In the genomic region with DNA sequence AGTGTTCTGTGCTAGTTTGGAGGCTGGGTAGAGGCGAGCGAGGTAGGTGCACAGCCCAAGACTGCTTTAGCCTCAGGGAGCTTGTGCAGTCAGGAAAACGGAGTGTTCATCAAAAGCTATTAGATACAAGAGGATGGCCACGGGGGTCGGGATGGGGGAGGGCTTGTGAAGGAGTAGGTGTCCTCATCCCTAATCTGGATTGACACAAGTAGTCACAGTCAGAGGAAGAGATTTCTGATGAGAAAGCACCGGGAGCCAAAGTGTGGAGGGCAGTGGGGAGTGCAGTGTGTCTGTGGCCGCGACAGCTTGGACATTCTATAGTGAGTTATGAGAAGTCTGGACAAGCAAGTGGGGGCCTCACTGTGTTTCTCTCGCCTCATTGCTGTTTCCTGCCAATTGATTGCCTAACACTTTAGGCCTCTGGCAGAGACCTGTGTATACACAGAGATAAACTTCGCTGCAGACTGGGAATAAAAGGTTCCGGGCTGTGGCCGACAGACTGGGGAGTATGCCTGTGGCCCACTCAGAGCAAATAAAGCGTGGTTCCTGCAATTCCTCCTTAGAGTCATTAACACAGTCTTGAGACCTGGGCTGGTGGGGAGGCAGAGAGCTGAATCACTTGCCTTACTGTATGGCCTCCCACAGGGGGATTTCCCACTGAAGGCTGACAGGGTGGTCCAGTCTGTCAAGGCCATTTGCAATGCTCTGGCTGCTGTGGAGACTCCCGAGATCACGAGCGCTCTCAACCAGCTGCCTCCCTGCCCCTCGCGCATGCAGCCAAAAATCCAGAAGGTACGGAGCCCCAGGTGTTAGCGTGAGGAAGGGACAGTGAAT, we compare ENCODE assay signal across 9 mouse cellular contexts. TPM values are rescaled to one million over a fixed set of nuclear protein-coding genes. Genes with fewer than 3 reads are reported as not detected.
DNase-seq lines count a peak whose midpoint lies in the region; ATAC-seq lines count a peak whose summit lies in the region.
"Had no signal": no experiment of that assay in that cellular context is flagged by ENCODE, and none has a peak within 500 bp of the region (broad histone marks: within the 10 kb centered on the region; RNA-seq: fewer than 3 reads in every experiment).

No protein-coding gene starts in this region.

- no peak overlapping the region for H3K4me3 ChIP-seq in forebrain, embryonic 12.5 days (replicated peaks)
- H3K4me3 ChIP-seq in hindbrain, embryonic 14.5 days (replicated peaks; ENCODE audit: low read length), result no peak overlapping the region
- H3K4me3 ChIP-seq in midbrain, embryonic 14.5 days (replicated peaks; ENCODE audit: low read depth, low read length), result no peak overlapping the region

- H3K27ac ChIP-seq in forebrain, embryonic 12.5 days, result peak overlapping the region; percentile 98
- 0 out of 2 replicates have a peak overlapping the region, but pooled peaks have one; percentile 14 for H3K27ac ChIP-seq in hindbrain, embryonic 14.5 days
- peak overlapping the region; percentile 55 for H3K27ac ChIP-seq in midbrain, embryonic 14.5 days (replicated peaks; ENCODE audit: low read depth, low read length)

- no peak overlapping the region; the same call in 1 of the 2 replicates for H3K9ac ChIP-seq in forebrain, embryonic 12.5 days
- no peak overlapping the region for H3K9ac ChIP-seq in hindbrain, embryonic 14.5 days
- H3K9ac ChIP-seq in midbrain, embryonic 14.5 days (replicated peaks; ENCODE audit: low read length), result no peak overlapping the region

- DNase-seq in kidney, postnatal 4 days, result peak; percentile 32 to 56
- no peak for DNase-seq in kidney, postnatal 25 days
- no peak for DNase-seq in hindbrain, embryonic 14.5 days (ENCODE audit: low spot score)
- DNase-seq in midbrain, embryonic 14.5 days, result peak; percentile 49
- no peak for DNase-seq in frontal cortex, adult 2 months (ENCODE audit: extremely low spot score in 1 of 2, low spot score in 1 of 2)
- no peak for DNase-seq in cerebellum, adult 11 months
- DNase-seq in cerebellum, postnatal 4 days (ENCODE audit: low spot score in 2 of 2), result no peak

- no peak overlapping the region for H3K4me2 ChIP-seq in forebrain, embryonic 12.5 days
- H3K4me2 ChIP-seq in hindbrain, embryonic 14.5 days (replicated peaks), result no peak overlapping the region
- no peak overlapping the region for H3K4me2 ChIP-seq in midbrain, embryonic 14.5 days (ENCODE audit: low read length)

- no peaks in the 10 kb centered on the region for H3K27me3 ChIP-seq in forebrain, embryonic 12.5 days
- H3K27me3 ChIP-seq in hindbrain, embryonic 14.5 days (ENCODE audit: control insufficient read depth, insufficient read depth, low read length), result no peaks in the 10 kb centered on the region
- H3K27me3 ChIP-seq in midbrain, embryonic 14.5 days (ENCODE audit: control insufficient read depth, insufficient read depth, low read length), result no peaks in the 10 kb centered on the region

- whole genome bisulfite sequencing in forebrain, embryonic 12.5 days, result 60% methylated on average over 20 of the region's 20 CpGs
- 47% methylated on average over 20 of the region's 20 CpGs for WGBS in hindbrain, embryonic 14.5 days
- WGBS in midbrain, embryonic 14.5 days, result 27% methylated on average over 20 of the region's 20 CpGs

- peaks cover 56% of the 10 kb centered on the region for H3K4me1 ChIP-seq in forebrain, embryonic 12.5 days
- H3K4me1 ChIP-seq in hindbrain, embryonic 14.5 days (replicated peaks; ENCODE audit: control insufficient read depth, insufficient read depth, low read length), result peaks cover 7% of the 10 kb centered on the region
- H3K4me1 ChIP-seq in midbrain, embryonic 14.5 days (ENCODE audit: control insufficient read depth, insufficient read depth, low read length), result peaks cover 16% of the 10 kb centered on the region

- H3K36me3 ChIP-seq in forebrain, embryonic 12.5 days (replicated peaks), result peaks cover 68% of the 10 kb centered on the region
- H3K36me3 ChIP-seq in hindbrain, embryonic 14.5 days (replicated peaks; ENCODE audit: control insufficient read depth, insufficient read depth), result peaks cover 32% of the 10 kb centered on the region
- H3K36me3 ChIP-seq in midbrain, embryonic 14.5 days (ENCODE audit: control insufficient read depth, insufficient read depth, low read length), result peaks cover 57% of the 10 kb centered on the region
- H3K36me3 ChIP-seq: G1E had no signal

- no peaks in the 10 kb centered on the region for H3K9me3 ChIP-seq in forebrain, embryonic 12.5 days
- H3K9me3 ChIP-seq in hindbrain, embryonic 14.5 days (ENCODE audit: control insufficient read depth, low read length), result no peaks in the 10 kb centered on the region
- no peaks in the 10 kb centered on the region for H3K9me3 ChIP-seq in midbrain, embryonic 14.5 days (ENCODE audit: control insufficient read depth, low read length)
- H3K9me3 ChIP-seq: G1E had no signal

- ATAC-seq in forebrain, embryonic 12.5 days (ENCODE audit: low FRiP score), result no peak
- no peak for ATAC-seq in hindbrain, embryonic 14.5 days (ENCODE audit: low FRiP score)
- ATAC-seq in midbrain, embryonic 14.5 days (ENCODE audit: low FRiP score, low TSS enrichment), result peak; percentile 18; the same call in 1 of the 2 replicates

RNA-seq across cellular contexts. Expression of a gene that starts 31.4 kb away (rescaled TPM):
- 21.3 and 22.0 TPM in 2 replicates for polyA plus RNA-seq in forebrain, embryonic 12.5 days (2016; fragmentation: Nextera tagmentation; extraction: Ambion mirVana)
- 13.7 and 14.8 TPM in 2 replicates for polyA plus RNA-seq in hindbrain, embryonic 14.5 days (2014; fragmentation: Nextera tagmentation; extraction: Ambion mirVana)
- polyA plus RNA-seq in midbrain, embryonic 14.5 days (2014; fragmentation: Nextera tagmentation; extraction: Ambion mirVana), result 14.3 and 17.0 TPM in 2 replicates
- 14.9 and 16.2 TPM in 2 replicates for polyA plus RNA-seq in frontal cortex, adult 2 months (2012; rRNA removed)
- polyA plus RNA-seq: G1E had no signal

RNA-seq across cellular contexts. Expression of a gene that starts 46.5 kb away (rescaled TPM):
- 52.8 and 53.1 TPM in 2 replicates for polyA plus RNA-seq in forebrain, embryonic 12.5 days (2016; fragmentation: Nextera tagmentation; extraction: Ambion mirVana)
- polyA plus RNA-seq in hindbrain, embryonic 14.5 days (2014; fragmentation: Nextera tagmentation; extraction: Ambion mirVana), result 42.4 and 51.8 TPM in 2 replicates
- polyA plus RNA-seq in midbrain, embryonic 14.5 days (2014; fragmentation: Nextera tagmentation; extraction: Ambion mirVana), result 52.5 and 53.5 TPM in 2 replicates
- polyA plus RNA-seq in frontal cortex, adult 2 months (2012; rRNA removed), result 67.2 TPM in 2 replicates

RNA-seq across cellular contexts. Expression of a gene that starts 54.0 kb away (rescaled TPM):
- polyA plus RNA-seq in forebrain, embryonic 12.5 days (2016; fragmentation: Nextera tagmentation; extraction: Ambion mirVana), result 58.3 and 63.5 TPM in 2 replicates
- 29.6 and 36.0 TPM in 2 replicates for polyA plus RNA-seq in hindbrain, embryonic 14.5 days (2014; fragmentation: Nextera tagmentation; extraction: Ambion mirVana)
- polyA plus RNA-seq in midbrain, embryonic 14.5 days (2014; fragmentation: Nextera tagmentation; extraction: Ambion mirVana), result 18.1 and 36.2 TPM in 2 replicates
- 26.3 and 27.2 TPM in 2 replicates for polyA plus RNA-seq in frontal cortex, adult 2 months (2012; rRNA removed)

Comparison
In these comparisons a context has a peak if more than half of its experiments do, and no peak if none do; other contexts are left out.
1. DNase-seq: peak in kidney, postnatal 4 days (2 of 2) and midbrain, embryonic 14.5 days (single experiment); none in kidney, postnatal 25 days (0 of 2), hindbrain, embryonic 14.5 days (single experiment), frontal cortex, adult 2 months (0 of 2), cerebellum, adult 11 months (single experiment) and cerebellum, postnatal 4 days (0 of 2).
2. H3K27ac ChIP-seq: peak in every context shown above with its lines; median percentile 98 in forebrain, embryonic 12.5 days; 55 in midbrain, embryonic 14.5 days; 14 in hindbrain, embryonic 14.5 days.